Mouse (Mus musculus): ENCODE measurements around the gene Spam1. TPM values are rescaled to one million over a fixed set of nuclear protein-coding genes. Genes with fewer than 3 reads are reported as not detected.

Spam1 gene
- total RNA-seq (2021) = not detected
- long read RNA-seq, experiment 1 = 0 reads
- long read RNA-seq, experiment 2 = 0 reads

DNA sequence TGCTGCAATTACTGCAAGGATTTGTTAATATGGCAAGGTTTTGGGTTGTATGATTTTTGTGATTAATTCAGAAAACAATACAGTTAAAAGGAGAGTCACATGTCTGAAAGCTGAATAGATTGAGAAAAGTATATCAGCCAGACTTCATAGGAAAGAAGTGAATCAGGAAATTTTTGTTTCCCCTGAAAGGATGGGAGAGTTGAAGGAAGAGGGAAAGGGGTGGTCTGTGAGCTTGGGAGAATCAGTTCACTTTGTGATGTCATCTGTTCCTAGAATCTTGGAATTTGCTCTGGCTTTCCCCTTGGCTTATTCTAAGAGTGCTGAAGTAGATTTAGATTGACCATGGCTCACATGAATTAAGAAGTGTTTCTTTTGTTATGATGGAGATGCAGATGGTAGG, at the start of gene Spam1:
Gene Spam1, plus strand, starts transcription at position 301 of the 400 bp plus-strand sequence.
- DNase-seq (ENCODE audit: low spot score in 2 of 2) = no peak
- intact Hi-C loops (cut with DNase I) = no loop called here

DNA sequence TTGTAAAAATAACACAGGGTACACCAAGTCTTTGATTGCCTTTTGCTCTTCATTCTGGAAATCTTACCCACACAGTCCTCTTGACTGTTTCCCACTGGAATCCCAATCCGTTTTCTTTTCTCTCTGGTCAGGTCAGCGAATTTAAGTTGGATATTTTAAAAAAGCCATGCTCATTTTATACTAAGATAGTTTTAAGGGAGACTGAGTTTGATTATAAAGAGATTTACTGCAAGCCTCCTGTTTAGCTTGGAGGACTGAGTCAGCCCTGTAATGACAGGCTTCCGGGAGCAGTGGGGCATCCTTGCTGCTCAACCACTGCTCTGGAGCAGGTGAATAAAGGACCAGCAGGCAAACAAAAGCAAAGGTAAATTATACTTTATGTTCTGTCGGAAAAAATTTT, 43.0 kb upstream of the Spam1 start, which contains the start of gene Hyal4:
Gene Hyal4, plus strand, starts transcription at position 301 of the 400 bp plus-strand sequence.
- DNase-seq (ENCODE audit: low spot score in 2 of 2) = no peak

DNA sequence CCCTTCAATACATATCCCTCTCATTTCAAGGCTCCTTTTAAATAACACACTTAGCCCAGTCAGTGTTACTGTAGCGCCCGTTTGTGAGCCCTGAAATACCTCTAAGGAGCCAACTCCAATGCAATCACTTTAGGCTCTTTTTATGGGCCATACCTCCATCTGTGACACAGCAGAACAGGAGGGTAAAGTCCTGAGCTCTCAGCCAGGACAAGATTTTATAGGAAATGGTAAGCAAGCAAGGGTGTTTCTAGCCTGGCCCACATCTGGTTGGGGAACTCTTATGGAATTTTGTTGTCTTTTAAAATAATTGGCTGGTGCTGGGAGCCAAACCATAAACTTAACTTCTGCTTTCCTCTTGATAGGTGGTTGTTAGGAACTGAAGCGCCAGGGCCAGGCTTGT, 31.7 kb upstream of the Spam1 start:
- intact Hi-C loops (cut with DNase I) = no loop called here

More for the DNA sequence above, 43.0 kb upstream of the Spam1 start, which contains the start of gene Hyal4:
- intact Hi-C loops (cut with DNase I) = no loop called here

DNA sequence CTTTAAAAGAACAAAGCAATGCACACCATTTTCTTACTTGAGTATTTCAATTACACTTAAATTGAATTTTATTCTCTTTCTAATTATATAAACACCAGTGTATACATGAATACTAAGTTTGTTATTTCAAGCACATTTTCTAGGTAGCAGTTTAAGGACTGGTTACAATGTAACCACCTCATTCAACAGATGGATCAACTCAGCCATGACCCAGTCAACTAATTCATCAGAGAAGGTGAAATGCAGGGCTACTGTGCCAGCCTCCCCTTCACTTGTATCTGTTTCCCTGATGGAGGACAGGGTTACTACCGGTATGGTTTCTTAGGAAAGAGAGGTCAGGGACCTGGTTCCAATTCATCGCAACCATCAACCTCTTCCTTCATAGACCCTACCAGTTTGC, 24.7 kb upstream of the Spam1 start:
- no peak for DNase-seq (ENCODE audit: low spot score in 2 of 2)
- intact Hi-C loops (cut with DNase I) = no loop called here

More for the DNA sequence above, 31.7 kb upstream of the Spam1 start:
- DNase-seq (ENCODE audit: low spot score in 2 of 2) = no peak

DNA sequence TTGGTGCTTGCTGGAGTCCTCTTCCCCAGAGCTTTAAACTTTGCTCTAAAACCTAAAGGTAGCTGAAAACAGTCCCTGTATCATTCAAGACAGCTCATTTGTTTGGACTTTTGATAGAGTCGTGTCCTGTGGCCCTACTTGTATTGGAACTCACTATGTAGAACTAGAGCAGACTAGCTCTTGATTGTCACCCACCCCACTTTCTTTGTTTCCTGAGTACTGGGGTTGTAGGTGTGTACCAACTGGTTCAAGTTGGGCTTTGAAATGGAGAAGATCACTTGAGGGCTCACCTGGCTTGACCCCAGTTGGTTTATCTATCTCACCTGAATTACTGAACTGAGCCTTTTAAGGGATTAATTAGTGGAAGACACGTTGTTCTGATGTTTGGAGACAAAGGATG, 11.8 kb upstream of the Spam1 start:
- intact Hi-C loops (cut with DNase I) = no loop called here
- no peak for DNase-seq (ENCODE audit: low spot score in 2 of 2)

DNA sequence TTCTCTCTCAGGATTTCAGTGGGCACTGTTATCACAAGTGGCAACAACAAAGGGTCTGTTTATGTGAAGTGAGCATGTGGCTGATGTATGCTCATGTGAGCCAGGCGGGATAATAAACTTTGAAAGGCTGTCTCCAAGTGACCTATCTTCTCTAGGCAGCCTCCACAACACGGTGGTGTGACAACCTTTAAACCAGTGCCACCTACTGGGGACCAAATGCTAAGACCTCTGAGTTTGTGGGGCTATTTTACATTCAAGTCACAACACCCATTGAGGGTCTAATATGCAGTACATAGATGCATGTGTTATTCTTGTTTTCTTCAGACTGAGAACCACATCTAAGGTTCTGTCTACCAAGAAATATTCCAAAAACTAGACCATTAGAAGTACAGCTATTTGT, 31.1 kb downstream of the Spam1 start:
- intact Hi-C loops (cut with DNase I) = no loop called here

More for the DNA sequence above, 31.1 kb downstream of the Spam1 start:
- DNase-seq (ENCODE audit: low spot score in 2 of 2) = no peak

Other genes with a start within 250 kb of the Spam1 start
- not detected for gene Lmod2, start 193.4 kb upstream of the Spam1 start, total RNA-seq (2021)
- gene Wasl, start 126.2 kb upstream of the Spam1 start, total RNA-seq (2021) = 10 to 100 TPM; 78.5 to 81.9 TPM
- gene Hyal6, start 57.9 kb upstream of the Spam1 start, total RNA-seq (2021) = not detected
- gene Hyal4, start 42.9 kb upstream of the Spam1 start, total RNA-seq (2021) = not detected
- gene Hyal5, start 66.8 kb downstream of the Spam1 start, total RNA-seq (2021) = not detected
- gene Tmem229a, start 165.1 kb downstream of the Spam1 start, total RNA-seq (2021) = 10 to 100 TPM; 40.9 to 41.2 TPM